Mouse (Mus musculus) B cell, adult (primary cell): ENCODE results near the gene Eme2. TPM values are rescaled to one million over a fixed set of nuclear protein-coding genes. Genes with fewer than 3 reads are reported as not detected.

Experiments
- total RNA-seq: library from RNA; stranded (reverse); gene quantifications from 4 replicates; pipeline ENCODE4 v1.2.4, GENCODE M21; 2023; ENCODE audit not compliant: inconsistent age

Eme2 gene
- 65.6 to 76.2 TPM (median 68.2 TPM) in 4 replicates for total RNA-seq

GRCm38 (mm10) chr17:24894995-24895547 is at the start of gene Eme2, which contains the start of gene Mrps34:
Gene Eme2, minus strand, starts transcription at chr17:24895087.
Gene Mrps34, plus strand, starts transcription at chr17:24895116.

DNA sequence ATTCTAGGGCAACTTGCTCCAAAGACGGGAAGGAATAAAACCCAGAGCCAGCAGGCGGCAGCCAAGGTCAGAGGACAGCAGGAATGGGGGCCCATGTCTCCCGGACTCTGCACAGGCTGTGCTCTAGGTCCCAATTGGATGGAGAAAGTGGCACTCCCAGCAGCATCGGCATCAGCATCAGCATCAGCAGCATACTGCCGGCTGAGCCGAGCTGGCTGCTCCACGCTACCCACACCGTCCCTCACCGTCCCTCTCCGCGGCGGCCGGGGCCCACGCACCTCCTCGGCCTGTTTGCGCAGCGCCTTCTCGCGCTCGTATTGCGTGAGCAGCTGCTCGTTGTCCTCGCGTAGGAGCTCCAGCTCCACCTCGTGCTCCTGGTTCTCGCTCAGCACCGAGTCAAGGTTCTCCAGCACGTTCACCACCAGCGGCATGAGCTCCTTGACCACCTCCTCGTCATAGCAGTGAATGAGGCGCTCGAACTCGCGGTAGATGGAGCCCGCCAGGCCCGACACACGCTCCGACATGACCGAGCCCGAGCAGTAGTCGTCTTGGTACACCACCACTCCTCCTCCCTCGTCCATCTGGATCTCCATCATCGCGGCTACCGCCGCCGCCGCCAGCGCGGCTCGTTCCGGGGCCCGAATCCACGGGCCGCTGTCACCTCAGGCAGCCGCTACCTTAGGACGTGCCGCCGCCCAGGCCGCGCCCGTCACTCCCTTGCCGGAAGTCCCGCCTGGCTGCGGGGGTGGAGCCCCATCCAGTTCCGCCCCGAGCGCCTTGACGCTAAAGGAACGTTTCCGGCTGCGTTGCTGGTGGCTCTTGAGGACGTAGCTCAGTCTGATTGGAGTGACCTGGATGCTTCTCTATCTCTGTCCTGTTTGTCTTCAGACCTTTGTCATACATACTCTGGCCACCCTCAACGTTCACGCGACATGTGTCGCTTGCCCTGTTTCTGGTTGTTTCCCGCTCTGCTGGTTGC is 41.7 kb upstream of the Eme2 start, which contains the start of gene Mapk8ip3:
Gene Mapk8ip3, minus strand, starts transcription at position 719 of the 979 bp plus-strand sequence.

DNA sequence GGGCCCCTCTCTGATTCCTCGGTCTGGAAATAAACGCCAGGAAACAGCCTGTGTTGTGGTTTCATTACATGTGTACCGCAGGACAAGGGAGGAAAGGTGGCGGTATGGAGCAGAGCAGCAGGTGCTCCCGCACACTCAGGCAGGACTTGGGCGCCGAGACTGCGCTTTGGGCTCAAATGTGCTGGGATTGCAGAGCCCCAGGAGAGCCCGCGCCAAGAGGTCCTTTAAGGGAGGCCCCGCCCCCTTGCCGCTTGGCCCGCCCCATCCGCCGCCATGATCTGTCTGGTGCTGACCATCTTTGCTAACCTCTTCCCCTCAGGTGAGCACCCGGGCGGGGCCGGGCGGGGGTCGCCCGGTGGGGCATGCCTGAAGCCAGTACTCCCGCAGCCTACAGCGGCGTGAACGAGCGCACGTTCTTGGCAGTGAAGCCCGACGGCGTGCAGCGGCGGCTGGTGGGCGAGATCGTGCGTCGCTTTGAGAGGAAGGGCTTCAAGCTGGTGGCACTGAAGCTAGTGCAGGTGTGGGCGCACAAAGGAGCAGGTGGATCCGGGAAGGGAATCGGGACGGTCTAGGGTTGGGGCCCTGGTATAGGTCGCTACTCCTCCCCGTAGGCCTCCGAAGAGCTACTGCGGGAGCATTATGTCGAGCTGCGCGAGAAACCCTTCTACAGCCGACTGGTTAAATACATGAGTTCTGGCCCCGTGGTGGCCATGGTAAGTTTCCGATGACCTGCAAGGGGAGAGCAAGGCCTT is 1.5 kb upstream of the Eme2 start, which contains the start of gene Nme3:
Gene Nme3, plus strand, starts transcription at position 260 of the 752 bp plus-strand sequence.

DNA sequence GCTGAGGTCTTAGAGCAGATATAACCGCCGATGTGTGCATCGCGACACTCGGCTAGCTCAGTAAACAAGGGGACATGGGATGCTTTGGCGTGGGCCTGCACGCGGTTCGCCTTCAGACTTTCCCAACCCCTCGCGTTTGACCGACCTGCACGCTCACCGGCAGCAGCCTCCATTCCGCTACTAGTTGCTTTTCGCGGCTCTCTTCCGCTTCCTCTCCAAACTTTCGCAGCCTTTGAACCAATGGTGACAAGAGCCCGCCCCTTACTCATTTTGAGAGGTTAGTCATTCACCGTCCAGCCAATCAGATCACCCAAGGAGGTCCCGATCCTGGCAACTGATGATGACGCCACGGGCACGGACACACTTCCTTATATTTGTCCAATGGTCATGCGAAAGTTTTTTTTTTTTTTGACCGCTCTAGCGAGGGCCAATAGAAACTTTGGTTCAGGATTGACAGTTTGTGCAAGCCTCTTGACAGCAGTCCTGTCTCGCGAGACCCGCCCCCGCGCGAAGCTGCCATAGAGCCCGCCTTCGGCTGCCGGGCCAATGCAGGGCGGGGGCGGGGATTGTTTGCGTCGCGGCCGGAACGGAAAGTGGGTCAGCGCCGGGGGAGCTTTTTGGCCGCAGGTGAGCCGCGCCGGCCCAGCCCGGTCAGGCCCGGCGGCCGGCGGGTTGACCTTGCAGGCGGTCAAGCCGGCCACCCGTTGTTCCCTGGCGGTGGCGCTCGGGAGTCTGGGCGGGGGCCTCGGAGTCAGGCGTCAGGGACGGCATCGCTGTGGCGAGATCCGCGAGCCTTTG is 8.6 kb downstream of the Eme2 start, which contains the start of the genes Nubp2 and Spsb3:
Gene Nubp2, minus strand, starts transcription at position 216 of the 798 bp plus-strand sequence.
Gene Spsb3, plus strand, starts transcription at position 510 of the 798 bp plus-strand sequence.

DNA sequence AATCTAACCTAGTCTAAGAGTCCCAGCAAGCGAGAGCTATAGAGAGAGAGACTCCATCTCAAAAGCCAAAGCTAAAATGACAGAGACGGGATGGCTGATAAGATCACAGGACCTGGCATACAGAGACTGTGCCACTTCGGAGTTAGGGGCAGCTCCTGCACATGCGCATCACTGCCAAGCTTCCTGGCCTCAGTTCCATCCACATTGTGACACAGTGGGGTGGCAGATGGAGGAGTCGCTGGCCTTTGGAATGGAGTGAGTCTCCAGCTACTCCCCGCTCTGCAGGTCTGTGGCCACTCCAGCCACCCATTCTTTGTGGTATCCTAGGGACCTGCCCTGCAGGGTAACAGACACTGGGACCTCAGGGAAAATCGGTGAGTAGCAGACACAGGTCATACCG is 29.1 kb downstream of the Eme2 start, which contains the start of gene Igfals:
Gene Igfals, plus strand, starts transcription at position 222 of the 400 bp plus-strand sequence.

GRCm38 (mm10) chr17:24850065-24850772 is 44.7 kb downstream of the Eme2 start, which contains the start of gene Fahd1:
Gene Fahd1, minus strand, starts transcription at chr17:24850364.

DNA sequence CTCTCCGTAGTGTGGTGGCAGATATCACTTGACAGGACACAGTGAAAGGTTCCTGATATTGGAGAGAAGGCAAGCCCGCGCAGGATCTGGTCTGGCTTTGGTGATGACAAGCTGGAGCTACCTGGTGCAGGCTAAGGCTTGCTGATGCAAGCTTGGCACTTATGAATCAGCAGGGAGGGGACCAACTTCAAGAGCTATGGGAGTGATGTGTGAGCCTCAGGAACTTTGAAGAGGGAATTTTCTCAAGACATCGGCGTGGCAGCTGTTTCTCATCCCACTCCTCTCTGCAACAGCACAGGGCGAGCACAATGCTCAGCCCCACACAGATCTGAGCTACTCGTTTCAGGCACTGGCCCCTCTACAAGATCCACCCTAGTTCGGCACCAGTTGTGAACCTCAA is 55.0 kb downstream of the Eme2 start, which contains the start of gene Hagh:
Gene Hagh, plus strand, starts transcription at position 302 of the 400 bp plus-strand sequence.

Other genes with a start within 250 kb of the Eme2 start
- gene Slc9a3r2, start 244.8 kb downstream of the Eme2 start, total RNA-seq, result 0.48 to 0.51 TPM in 2 of 4 replicates, not detected in the others
- not detected in 4 replicates for gene Npw, start 236.6 kb downstream of the Eme2 start, total RNA-seq
- gene Zfp598, start 225.4 kb downstream of the Eme2 start, total RNA-seq, result 52.7 to 59.6 TPM (median 57.9 TPM) in 4 replicates
- gene Syngr3, start 205.1 kb downstream of the Eme2 start, total RNA-seq, result not detected in 4 replicates
- 16.9 to 18.7 TPM (median 18.1 TPM) in 4 replicates for gene Gfer, start 198.9 kb downstream of the Eme2 start, total RNA-seq
- gene Noxo1, start 198.9 kb downstream of the Eme2 start, total RNA-seq, result 7.7 to 11.6 TPM (median 8.4 TPM) in 4 replicates
- gene Tbl3, start 187.4 kb downstream of the Eme2 start, total RNA-seq, result 31.4 to 36.1 TPM (median 33.4 TPM) in 4 replicates
- 0.78 TPM in 1 of 4 replicates, not detected in the others for gene Rnf151, start 177.0 kb downstream of the Eme2 start, total RNA-seq
- gene Rps2, start 177.0 kb downstream of the Eme2 start, total RNA-seq, result 1,210 to 1,288 TPM (median 1,234 TPM) in 4 replicates
- 71.7 to 80.7 TPM (median 73.5 TPM) in 4 replicates for gene Ndufb10, start 170.6 kb downstream of the Eme2 start, total RNA-seq
- not detected in 4 replicates for gene Rpl3l, start 167.3 kb downstream of the Eme2 start, total RNA-seq
- 29.6 to 37.8 TPM (median 32.9 TPM) in 4 replicates for gene Msrb1, start 158.4 kb downstream of the Eme2 start, total RNA-seq
- gene Hs3st6, start 142.1 kb downstream of the Eme2 start, total RNA-seq, result not detected in 4 replicates
- not detected in 4 replicates for gene Meiob, start 90.8 kb downstream of the Eme2 start, total RNA-seq
- gene Hagh, start 54.9 kb downstream of the Eme2 start, total RNA-seq, result 27.5 to 30.3 TPM (median 27.9 TPM) in 4 replicates
- 2.0 to 2.5 TPM (median 2.2 TPM) in 4 replicates for gene Fahd1, start 44.7 kb downstream of the Eme2 start, total RNA-seq
- 0.54 to 1.4 TPM (median 0.66 TPM) in 3 of 4 replicates, not detected in the other for gene Igfals, start 29.1 kb downstream of the Eme2 start, total RNA-seq
- gene Nubp2, start 8.7 kb downstream of the Eme2 start, total RNA-seq, result 54.8 to 67.5 TPM (median 67.0 TPM) in 4 replicates
- 26.0 to 31.7 TPM (median 30.6 TPM) in 4 replicates for gene Spsb3, start 8.4 kb downstream of the Eme2 start, total RNA-seq
- gene Mrps34, start within 50 bp of the Eme2 start, total RNA-seq, result 26.8 to 35.6 TPM (median 29.2 TPM) in 4 replicates
- gene Nme3, start 1.4 kb upstream of the Eme2 start, total RNA-seq, result 23.0 to 37.2 TPM (median 27.7 TPM) in 4 replicates
- gene Mapk8ip3, start 41.9 kb upstream of the Eme2 start, total RNA-seq, result 200 to 220 TPM (median 218 TPM) in 4 replicates
- gene Jpt2, start 65.6 kb upstream of the Eme2 start, total RNA-seq, result 28.7 to 38.2 TPM (median 33.4 TPM) in 4 replicates
- gene Cramp1l, start 120.7 kb upstream of the Eme2 start, total RNA-seq, result 38.2 to 47.6 TPM (median 41.7 TPM) in 4 replicates
- 66.0 to 71.9 TPM (median 68.3 TPM) in 4 replicates for gene Ift140, start 121.0 kb upstream of the Eme2 start, total RNA-seq
- not detected in 4 replicates for gene Tmem204, start 188.5 kb upstream of the Eme2 start, total RNA-seq
- 30.5 to 38.6 TPM (median 33.5 TPM) in 4 replicates for gene Telo2, start 220.9 kb upstream of the Eme2 start, total RNA-seq
- gene Ptx4, start 225.7 kb upstream of the Eme2 start, total RNA-seq, result not detected in 4 replicates
- gene Clcn7, start 238.3 kb upstream of the Eme2 start, total RNA-seq, result 41.6 to 51.0 TPM (median 43.7 TPM) in 4 replicates